Mouse (Mus musculus): ENCODE results near the gene Prkar2b.
A peak's percentile ranks its signal among the peaks of the same experiment; 100 is the strongest.

Gene Prkar2b

GRCm38 (mm10) chr12:32008728-32009127, 52.4 kb downstream of the Prkar2b start:
- no peak for DNase-seq

GRCm38 (mm10) chr12:32007646-32008045, 53.5 kb downstream of the Prkar2b start:
- no peak for DNase-seq

- DNase-seq: no peak
These were observed 54.1 kb downstream of the Prkar2b start for GRCm38 (mm10) chr12:32007040-32007439.

GRCm38 (mm10) chr12:32006391-32006929, 54.6 kb downstream of the Prkar2b start:
- no peak for DNase-seq

- no peak for DNase-seq
These were observed 60.6 kb downstream of the Prkar2b start for GRCm38 (mm10) chr12:32000464-32000863.

- DNase-seq: no peak
These were observed 62.4 kb downstream of the Prkar2b start for GRCm38 (mm10) chr12:31998706-31999105.

GRCm38 (mm10) chr12:31997328-31997878, 63.7 kb downstream of the Prkar2b start:
- no peak for DNase-seq

GRCm38 (mm10) chr12:31996877-31997276, 64.2 kb downstream of the Prkar2b start:
- peak; percentile 25 for DNase-seq

- no peak for DNase-seq
These were observed 70.5 kb downstream of the Prkar2b start for GRCm38 (mm10) chr12:31990575-31990974.

GRCm38 (mm10) chr12:31989726-31990125, 71.4 kb downstream of the Prkar2b start:
- DNase-seq: no peak

GRCm38 (mm10) chr12:31986463-31986862, 74.6 kb downstream of the Prkar2b start:
- no peak for DNase-seq

- DNase-seq: no peak
These were observed 75.4 kb downstream of the Prkar2b start for GRCm38 (mm10) chr12:31985738-31986137.

- DNase-seq: peak; percentile 31
These were observed 76.4 kb downstream of the Prkar2b start for GRCm38 (mm10) chr12:31984664-31985063.

GRCm38 (mm10) chr12:31984206-31984605, 76.9 kb downstream of the Prkar2b start:
- no peak for DNase-seq

- DNase-seq: no peak
These were observed 77.3 kb downstream of the Prkar2b start for GRCm38 (mm10) chr12:31983769-31984168.

- no peak for DNase-seq
These were observed 77.9 kb downstream of the Prkar2b start for GRCm38 (mm10) chr12:31983238-31983637.

- no peak for DNase-seq
These were observed 83.4 kb downstream of the Prkar2b start for GRCm38 (mm10) chr12:31977613-31978195.

GRCm38 (mm10) chr12:31976544-31976943, 84.6 kb downstream of the Prkar2b start:
- DNase-seq: peak; percentile 19

- peak; percentile 79 for DNase-seq
These were observed 87.5 kb downstream of the Prkar2b start for GRCm38 (mm10) chr12:31973473-31974172.

- no peak for DNase-seq
These were observed 89.5 kb downstream of the Prkar2b start for GRCm38 (mm10) chr12:31971547-31971946.

GRCm38 (mm10) chr12:31969111-31969510, 92.0 kb downstream of the Prkar2b start:
- no peak for DNase-seq

GRCm38 (mm10) chr12:31967536-31967935, 93.6 kb downstream of the Prkar2b start:
- DNase-seq: peak; percentile 55

GRCm38 (mm10) chr12:31966405-31966804, 94.7 kb downstream of the Prkar2b start:
- DNase-seq: no peak
